Mouse (Mus musculus) left cerebral cortex, postnatal 10 days (tissue): Measurements from ENCODE around the gene Nfyb. TPM values are rescaled to one million over a fixed set of nuclear protein-coding genes. Genes with fewer than 3 reads are reported as not detected.
A peak's percentile ranks its signal among the peaks of the same experiment; 100 is the strongest.

Experiments used
- DNase-seq, 2 experiments: peaks; one replicate each; pipeline ENCODE4 v3.0.0; 2021 to 2022; ENCODE audit warnings: low spot score in 2 of 2, mixed read lengths in 1 of 2; ENCODE audit errors: extremely low spot score in 1 of 2
- intact Hi-C: fragments of 180-260 bp; cut with DNase I; formaldehyde crosslinking; loops from one replicate; pipeline ENCODE4 v1.15.1; 2025
- total RNA-seq, 2 experiments: library from RNA; stranded (reverse); gene quantifications; 2 replicates each; pipeline ENCODE4 v1.2.3; 2021

The Nfyb gene
- total RNA-seq, 2 experiments from 2014 or later, result 58.9 to 62.9 TPM

- no peak for DNase-seq
- intact Hi-C loops, result no loop called here
Observed at GRCm38 (mm10) chr10:82782472-82782871, 18.5 kb upstream of the Nfyb start.

DNA sequence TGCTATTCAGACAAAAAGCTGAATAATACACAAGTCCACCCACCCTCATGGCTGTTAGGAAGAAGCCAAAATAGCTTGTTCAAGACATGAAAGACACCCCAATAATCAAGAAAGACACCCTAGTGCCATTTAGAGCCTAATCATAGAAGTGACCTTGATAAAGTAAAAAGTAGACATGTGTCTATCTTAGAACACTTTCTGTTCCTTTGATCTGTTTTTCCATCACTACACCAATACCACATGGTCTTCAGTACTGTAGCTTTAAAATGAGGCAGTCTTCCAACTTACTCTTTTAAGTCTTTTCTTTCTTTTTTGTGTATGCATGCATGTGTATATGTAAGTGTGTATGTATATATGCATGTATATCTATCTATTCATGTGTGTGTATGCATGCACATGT is 16.9 kb upstream of the Nfyb start:
- DNase-seq, result no peak
- intact Hi-C loops, result no loop called here

- no peak for DNase-seq
- intact Hi-C loops, result no loop called here
Observed at GRCm38 (mm10) chr10:82780322-82780721, 16.4 kb upstream of the Nfyb start.

DNA sequence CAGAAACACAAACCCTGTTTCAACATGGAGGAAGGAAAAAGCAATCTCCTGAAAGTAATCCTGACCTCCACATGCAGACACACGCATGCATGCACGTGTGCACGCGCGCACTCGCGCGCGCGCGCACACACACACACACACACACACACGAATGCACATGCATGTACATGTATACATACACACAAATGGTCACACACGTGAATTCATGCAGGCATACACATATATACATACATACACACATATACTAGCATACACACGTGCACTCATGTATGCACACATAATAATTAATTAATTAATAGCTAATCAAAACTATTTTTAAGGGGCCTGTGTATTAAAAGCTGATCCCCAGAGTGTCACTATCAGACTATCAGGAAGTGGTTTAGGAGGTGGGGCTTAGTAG is 15.9 kb upstream of the Nfyb start:
- DNase-seq, result no peak
- intact Hi-C loops, result no loop called here

GRCm38 (mm10) chr10:82778791-82779549 is 15.0 kb upstream of the Nfyb start:
- no peak for DNase-seq
- intact Hi-C loops, result no loop called here

GRCm38 (mm10) chr10:82777886-82778285 is 13.9 kb upstream of the Nfyb start:
- no peak for DNase-seq
- intact Hi-C loops, result no loop called here

DNA sequence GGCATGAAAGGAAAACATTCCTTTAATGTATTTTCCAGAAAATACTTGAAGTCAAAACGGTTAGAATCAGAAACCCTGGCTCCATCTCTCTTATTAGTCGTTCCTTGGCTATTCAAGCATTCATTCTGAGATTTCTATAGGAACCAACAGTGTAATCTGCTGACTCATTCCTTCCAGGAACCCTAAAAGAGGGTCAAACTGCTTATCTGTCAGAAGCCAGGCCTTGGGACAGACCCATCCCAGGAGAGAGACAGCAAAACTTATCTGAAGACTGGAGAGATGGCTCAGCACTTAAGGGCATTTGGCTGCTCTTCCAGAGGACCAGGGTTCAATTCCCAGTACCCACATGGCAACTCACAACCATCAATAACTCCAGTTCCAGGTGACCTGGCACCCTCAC is 13.1 kb upstream of the Nfyb start:
- intact Hi-C loops, result no loop called here
- DNase-seq, result no peak

GRCm38 (mm10) chr10:82774841-82775240 is 10.9 kb upstream of the Nfyb start:
- no peak for DNase-seq
- intact Hi-C loops, result no loop called here

DNA sequence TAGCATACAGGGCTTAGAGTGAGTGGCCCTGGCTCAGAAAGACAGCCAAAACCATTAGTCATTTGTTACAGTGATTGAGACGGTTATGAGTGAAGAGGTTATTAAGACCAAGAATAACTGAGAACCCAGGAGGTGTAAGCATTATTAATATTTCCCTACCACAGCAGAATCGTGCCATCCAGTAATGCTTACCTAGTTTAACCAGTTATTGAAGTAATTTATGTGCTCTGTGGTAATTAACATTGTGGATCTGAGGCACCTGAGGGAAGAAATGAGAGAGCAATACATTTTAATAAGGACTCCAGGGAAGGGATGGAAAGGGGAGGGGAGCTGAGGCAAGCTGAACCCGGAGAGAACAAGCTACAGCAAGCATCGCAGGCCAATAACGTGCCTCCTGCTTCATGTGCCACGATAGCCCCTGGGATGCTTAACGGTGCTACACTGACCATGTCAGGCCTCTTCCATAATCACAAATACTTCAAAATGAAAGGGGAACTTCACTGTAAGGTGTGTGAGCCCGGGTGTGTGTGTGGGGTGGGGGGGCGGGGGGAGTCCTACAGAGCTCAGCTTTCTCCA is 7.7 kb upstream of the Nfyb start:
- intact Hi-C loops, result no loop called here
- DNase-seq, result no peak

- intact Hi-C loops, result no loop called here
- DNase-seq, result no peak
Observed at GRCm38 (mm10) chr10:82770713-82771112, 6.8 kb upstream of the Nfyb start.

DNA sequence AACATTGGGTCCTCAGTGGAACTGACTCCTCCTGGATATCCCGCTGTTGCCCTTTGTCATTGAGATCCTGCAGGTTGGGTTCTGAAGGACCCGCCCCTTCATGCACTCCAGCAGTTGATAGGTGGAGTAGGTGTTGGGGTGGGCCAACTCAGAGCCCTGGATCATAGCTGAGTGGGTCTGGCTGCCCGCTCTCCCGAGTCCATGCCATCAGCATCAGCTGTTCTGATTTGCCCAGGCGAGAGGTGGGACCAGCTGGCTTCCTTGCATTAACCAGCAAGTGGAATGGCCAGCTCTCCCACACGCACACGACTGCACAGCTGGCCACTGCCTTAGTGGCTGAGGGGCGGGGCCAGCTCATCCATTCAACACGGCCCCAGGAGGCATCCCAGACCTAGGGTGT is 5.0 kb upstream of the Nfyb start:
- intact Hi-C loops, result no loop called here
- no peak for DNase-seq

DNA sequence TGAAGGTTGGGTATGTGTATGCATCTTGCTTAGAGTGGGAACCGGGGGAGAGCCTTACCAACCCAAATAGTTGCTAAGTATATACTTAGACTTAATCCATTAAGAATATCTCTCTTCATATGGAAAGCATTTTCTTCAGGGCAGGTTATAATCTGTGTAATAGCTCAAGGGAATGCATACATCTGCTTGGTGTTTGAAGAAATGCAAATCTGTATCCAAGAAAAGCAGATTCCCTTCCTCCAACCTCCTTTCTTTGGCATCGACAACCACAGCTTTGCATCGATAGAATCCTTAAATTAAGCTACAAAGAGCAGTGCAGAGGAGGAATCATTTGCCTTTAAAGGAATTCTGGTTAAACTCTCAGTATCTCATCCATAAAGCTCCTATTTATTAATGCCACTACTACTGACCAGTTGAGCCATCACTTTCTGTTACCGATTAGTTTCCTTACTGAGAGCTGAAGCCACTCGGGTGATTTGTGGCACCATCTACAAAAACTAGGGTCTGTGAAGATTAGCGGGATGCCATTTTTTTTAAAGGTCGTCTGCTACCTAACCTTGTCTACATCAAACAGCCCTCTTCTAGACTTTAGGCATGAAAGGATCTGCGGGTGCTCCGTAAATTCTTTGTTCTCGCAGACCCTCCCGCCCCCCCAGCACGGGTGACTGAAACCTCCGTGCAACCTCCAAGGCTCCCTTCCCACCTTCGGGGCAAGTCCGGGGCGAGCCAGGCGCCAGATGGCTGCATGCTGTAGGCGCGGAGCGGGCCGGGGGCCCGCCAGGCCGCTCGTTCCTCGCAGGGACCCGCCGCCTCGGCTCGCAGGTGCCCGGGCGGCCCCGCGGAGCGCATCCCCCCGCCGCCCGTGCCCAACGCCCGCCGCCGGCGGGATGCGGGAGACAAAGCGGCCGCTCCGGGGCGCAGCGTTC is 925 bp downstream of the Nfyb start:
- intact Hi-C loops, result no loop called here
- DNase-seq, result peak; percentile 21 to 64

DNA sequence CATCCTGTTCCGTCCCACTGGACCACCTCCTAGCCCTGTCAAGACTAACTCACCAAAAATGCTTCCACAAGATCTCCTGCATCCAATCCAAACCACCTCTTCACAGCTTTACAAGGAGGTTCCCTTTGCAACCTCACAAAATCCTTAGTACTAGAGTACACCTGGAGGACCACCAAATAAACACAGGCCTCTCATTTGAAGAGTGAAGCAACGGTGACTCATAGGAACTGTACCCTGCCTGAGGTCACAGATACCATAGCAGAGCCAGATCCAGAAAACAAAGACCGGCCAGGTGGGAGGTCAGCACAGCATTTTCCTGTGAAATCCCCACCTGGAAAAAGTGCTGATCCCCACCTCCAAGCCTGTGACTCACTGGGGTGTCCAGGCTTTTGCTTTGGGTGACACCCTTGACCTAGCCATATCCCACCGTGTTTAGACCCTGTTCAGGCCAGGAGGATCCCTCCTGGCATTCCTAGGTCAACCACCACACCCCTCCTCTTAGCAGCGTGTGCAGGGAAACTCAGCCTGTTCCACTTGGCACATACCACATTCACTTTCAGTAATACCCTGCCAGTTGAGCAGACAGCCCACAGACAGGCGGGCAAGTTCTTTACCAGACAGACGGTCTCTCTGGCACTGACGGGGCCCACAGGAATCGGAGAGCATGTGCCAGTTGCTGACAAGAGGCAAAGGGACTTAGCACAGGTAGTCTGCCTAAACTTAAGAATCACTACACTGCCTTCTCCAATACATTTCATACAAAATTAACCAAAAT is 2.7 kb downstream of the Nfyb start:
- intact Hi-C loops, result no loop called here
- DNase-seq, result peak in 1 of 2 experiments; percentile 50

- intact Hi-C loops, result no loop called here
- DNase-seq, result no peak
Observed at GRCm38 (mm10) chr10:82759706-82760105, 4.2 kb downstream of the Nfyb start.

GRCm38 (mm10) chr10:82758878-82759277 is 5.1 kb downstream of the Nfyb start:
- intact Hi-C loops, result no loop called here
- DNase-seq, result no peak

GRCm38 (mm10) chr10:82758368-82758767 is 5.6 kb downstream of the Nfyb start:
- no peak for DNase-seq
- intact Hi-C loops, result no loop called here

- intact Hi-C loops, result no loop called here
- no peak for DNase-seq
Observed at GRCm38 (mm10) chr10:82757341-82757740, 6.6 kb downstream of the Nfyb start.

DNA sequence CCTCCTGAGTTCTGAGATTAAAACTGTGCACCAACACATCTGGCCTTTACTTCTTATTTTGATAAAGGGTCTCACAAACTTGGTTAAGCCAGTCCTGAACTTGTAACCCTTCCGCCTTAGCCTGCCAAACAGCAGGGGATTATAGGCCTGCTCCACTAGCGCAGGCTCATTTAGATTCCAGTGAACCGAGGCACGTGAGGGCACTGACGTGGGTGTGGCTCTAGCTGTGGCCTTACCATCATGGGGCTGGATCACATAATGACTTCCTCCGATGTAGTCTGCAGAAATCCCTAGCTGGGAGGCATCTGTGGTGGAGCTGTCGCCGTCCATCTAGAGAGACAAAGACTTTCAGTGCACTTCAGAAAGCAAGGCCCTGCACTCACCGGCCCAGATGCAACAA is 7.5 kb downstream of the Nfyb start:
- DNase-seq, result no peak
- intact Hi-C loops, result no loop called here

GRCm38 (mm10) chr10:82755213-82755890 is 8.6 kb downstream of the Nfyb start:
- intact Hi-C loops, result no loop called here
- DNase-seq, result no peak
